Mouse (Mus musculus) left cerebral cortex, postnatal 25 days (tissue): ENCODE results near the gene Klf3. TPM values are rescaled to one million over a fixed set of nuclear protein-coding genes. Genes with fewer than 3 reads are reported as not detected.

Experiments used
- DNase-seq, 2 experiments: peaks; one replicate each; pipeline ENCODE4 v3.0.0; 2022; ENCODE audit warnings: low spot score in 2 of 2, mixed read lengths in 1 of 2
- intact Hi-C: fragments of 180-260 bp; cut with DNase I; formaldehyde crosslinking; loops from one replicate; pipeline ENCODE4 v1.15.1; 2025
- total RNA-seq, 2 experiments: library from RNA; stranded (reverse); gene quantifications; 2 replicates each; pipeline ENCODE4 v1.2.3; 2021

Klf3 gene
- total RNA-seq, 2 experiments from 2014 or later = 25.2 to 26.3 TPM

- no peak for DNase-seq
- intact Hi-C loops = loop anchor here (5.0 kb wide), 1 partner anchor 35 kb away; no protein-coding TSS in a partner anchor
Observed at GRCm38 (mm10) chr5:64827151-64827550, 24.0 kb downstream of the Klf3 start.

GRCm38 (mm10) chr5:64828314-64828713 lies 25.1 kb downstream of the Klf3 start:
- intact Hi-C loops = loop anchor here (5.0 kb wide), 1 partner anchor 34 kb away; no protein-coding TSS in a partner anchor

GRCm38 (mm10) chr5:64829606-64830005 lies 26.4 kb downstream of the Klf3 start:
- intact Hi-C loops = loop anchor here (5.0 kb wide), 1 partner anchor 33 kb away; no protein-coding TSS in a partner anchor
- DNase-seq = no peak

More at GRCm38 (mm10) chr5:64828314-64828713, 25.1 kb downstream of the Klf3 start:
- DNase-seq = no peak

GRCm38 (mm10) chr5:64830773-64831172 lies 27.6 kb downstream of the Klf3 start:
- intact Hi-C loops = loop anchor here (1.0 kb wide), 1 partner anchor 48 kb away; no protein-coding TSS in a partner anchor
- no peak for DNase-seq

GRCm38 (mm10) chr5:64833410-64833809 lies 30.2 kb downstream of the Klf3 start:
- DNase-seq = no peak
- intact Hi-C loops = no loop called here

- no peak for DNase-seq
- intact Hi-C loops = no loop called here
Observed at GRCm38 (mm10) chr5:64834213-64834612, 31.0 kb downstream of the Klf3 start.

- intact Hi-C loops = no loop called here
- no peak for DNase-seq
Observed at GRCm38 (mm10) chr5:64835295-64835694, 32.1 kb downstream of the Klf3 start.

GRCm38 (mm10) chr5:64839016-64839599 lies 35.9 kb downstream of the Klf3 start:
- DNase-seq = no peak
- intact Hi-C loops = no loop called here

GRCm38 (mm10) chr5:64840087-64840486 lies 36.9 kb downstream of the Klf3 start:
- intact Hi-C loops = no loop called here
- DNase-seq = no peak

- intact Hi-C loops = no loop called here
Observed at GRCm38 (mm10) chr5:64844622-64845021, 41.4 kb downstream of the Klf3 start.

GRCm38 (mm10) chr5:64847305-64847704 lies 44.1 kb downstream of the Klf3 start:
- intact Hi-C loops = no loop called here
- no peak for DNase-seq

More at GRCm38 (mm10) chr5:64844622-64845021, 41.4 kb downstream of the Klf3 start:
- no peak for DNase-seq

GRCm38 (mm10) chr5:64849892-64850291 lies 46.7 kb downstream of the Klf3 start:
- intact Hi-C loops = no loop called here
- no peak for DNase-seq

GRCm38 (mm10) chr5:64852656-64853398 lies 49.6 kb downstream of the Klf3 start:
- DNase-seq = no peak
- intact Hi-C loops = no loop called here

- intact Hi-C loops = no loop called here
- DNase-seq = no peak
Observed at GRCm38 (mm10) chr5:64853421-64853820, 50.2 kb downstream of the Klf3 start.

- no peak for DNase-seq
- intact Hi-C loops = no loop called here
Observed at GRCm38 (mm10) chr5:64855199-64855598, 52.0 kb downstream of the Klf3 start.

GRCm38 (mm10) chr5:64860900-64861470 lies 57.8 kb downstream of the Klf3 start:
- no peak for DNase-seq
- intact Hi-C loops = loop anchor here (5.0 kb wide), 1 partner anchor 34 kb away; no protein-coding TSS in a partner anchor

- intact Hi-C loops = loop anchor here (5.0 kb wide), 1 partner anchor 34 kb away; no protein-coding TSS in a partner anchor
- DNase-seq = no peak
Observed at GRCm38 (mm10) chr5:64861471-64862199, 58.4 kb downstream of the Klf3 start.

- intact Hi-C loops = loop anchor here (5.0 kb wide), 1 partner anchor 35 kb away; no protein-coding TSS in a partner anchor
Observed at GRCm38 (mm10) chr5:64862269-64862668, 59.1 kb downstream of the Klf3 start.

GRCm38 (mm10) chr5:64864699-64865108 lies 61.5 kb downstream of the Klf3 start:
- no peak for DNase-seq
- intact Hi-C loops = loop anchor here (5.0 kb wide), 1 partner anchor 37 kb away; no protein-coding TSS in a partner anchor

More at GRCm38 (mm10) chr5:64862269-64862668, 59.1 kb downstream of the Klf3 start:
- DNase-seq = peak; percentile 43 to 80
